ENCODE assay signal across 15 mouse cellular contexts in genomic region chr2:147300503-147300902, GRCm38 (mm10).
"Had no signal": no experiment of that assay in that cellular context is flagged by ENCODE, and none has a peak within 500 bp of the region (broad histone marks: within the 10 kb centered on the region; RNA-seq: fewer than 3 reads in every experiment).

No protein-coding gene starts in this region.

- H3K4me2 ChIP-seq: neural tube, embryonic 12.5 days; neural tube, embryonic 13.5 days; neural tube, embryonic 15.5 days; stomach, embryonic 15.5 days had no signal

- H3K9me3 ChIP-seq: neural tube, embryonic 12.5 days; neural tube, embryonic 13.5 days; neural tube, embryonic 15.5 days; stomach, embryonic 15.5 days had no signal

- DNase-seq: right cerebral cortex, adult 18-20 months; right cerebral cortex, postnatal 14 days; right cerebral cortex, postnatal 25 days; right cerebral cortex, postnatal 4 days; spleen, adult 18-20 months; thymus, adult 2 months; thymus, postnatal 14 days; thymus, postnatal 25 days; thymus, postnatal 36 days; thymus, postnatal 4 days had no signal

- H3K36me3 ChIP-seq: neural tube, embryonic 12.5 days; neural tube, embryonic 13.5 days; neural tube, embryonic 15.5 days; stomach, embryonic 15.5 days had no signal

- H3K27ac ChIP-seq: neural tube, embryonic 12.5 days; neural tube, embryonic 13.5 days; neural tube, embryonic 15.5 days; stomach, embryonic 15.5 days; stomach, postnatal 0 days had no signal

- H3K4me1 ChIP-seq: stomach, embryonic 15.5 days had no signal

- H3K9ac ChIP-seq: neural tube, embryonic 12.5 days; neural tube, embryonic 13.5 days; neural tube, embryonic 15.5 days; stomach, embryonic 15.5 days had no signal

- H3K4me3 ChIP-seq: neural tube, embryonic 12.5 days; neural tube, embryonic 13.5 days; neural tube, embryonic 15.5 days; stomach, embryonic 15.5 days had no signal

- H3K27me3 ChIP-seq: neural tube, embryonic 12.5 days; stomach, embryonic 15.5 days had no signal
